Mouse (Mus musculus): ENCODE data around the gene Slc39a11. TPM values are rescaled to one million over a fixed set of nuclear protein-coding genes. Genes with fewer than 3 reads are reported as not detected.

The Slc39a11 gene
- polyA plus RNA-seq, 1 experiment from 2014 or later, result 32.3 TPM

- ATAC-seq (ENCODE audit: low FRiP score), result no peak
- H3K4me2 ChIP-seq (replicated peaks), result no peak overlapping the region
- H3K27ac ChIP-seq, result no peak overlapping the region
- H3K4me1 ChIP-seq, result no peaks in the 10 kb centered on the region
- no peak overlapping the region for H3K4me3 ChIP-seq
- H3K36me3 ChIP-seq, result no peaks in the 10 kb centered on the region
- H3K9me3 ChIP-seq (replicated peaks), result no peaks in the 10 kb centered on the region
- H3K27me3 ChIP-seq, result 0 out of 2 replicates have a peak, but pooled peaks cover 2% of the 10 kb centered on the region
- no peak overlapping the region for H3K9ac ChIP-seq
- WGBS, result 73% methylated on average over 18 of the region's 18 CpGs
Observed at GRCm38 (mm10) chr11:113208521-113209072, 441.3 kb downstream of the Slc39a11 start.

- H3K4me2 ChIP-seq (replicated peaks), result no peak overlapping the region
- H3K9me3 ChIP-seq (replicated peaks), result no peaks in the 10 kb centered on the region
- H3K4me3 ChIP-seq, result no peak overlapping the region
- no peaks in the 10 kb centered on the region for H3K36me3 ChIP-seq
- H3K4me1 ChIP-seq, result no peaks in the 10 kb centered on the region
- 88% methylated on average over 12 of the region's 14 CpGs for WGBS
- no peak overlapping the region for H3K9ac ChIP-seq
- 0 out of 2 replicates have a peak, but pooled peaks cover 2% of the 10 kb centered on the region for H3K27me3 ChIP-seq
- ATAC-seq (ENCODE audit: low FRiP score), result no peak
- no peak overlapping the region for H3K27ac ChIP-seq
Observed at GRCm38 (mm10) chr11:113207966-113208365, 441.9 kb downstream of the Slc39a11 start.

- Histone ChIP-seq H3K27ac (no peak overlapping the region), H3K9ac (no peak overlapping the region), H3K27me3 (0 out of 2 replicates have a peak, but pooled peaks cover 2% of the 10 kb centered on the region), H3K4me3 (no peak overlapping the region), H3K4me2 (replicated peaks) (no peak overlapping the region), H3K4me1 (no peaks in the 10 kb centered on the region), H3K9me3 (replicated peaks) (no peaks in the 10 kb centered on the region), H3K36me3 (no peaks in the 10 kb centered on the region)
- WGBS, result 73% methylated on average over 10 of the region's 10 CpGs
- ATAC-seq (ENCODE audit: low FRiP score), result no peak
Observed at GRCm38 (mm10) chr11:113206099-113206498, 443.8 kb downstream of the Slc39a11 start.

GRCm38 (mm10) chr11:113203008-113203407 lies 446.9 kb downstream of the Slc39a11 start:
- H3K9ac ChIP-seq, result no peak overlapping the region
- no peak overlapping the region for H3K4me2 ChIP-seq (replicated peaks)
- WGBS, result 90% methylated on average over 7 of the region's 7 CpGs
- H3K36me3 ChIP-seq, result no peaks in the 10 kb centered on the region
- no peak overlapping the region for H3K27ac ChIP-seq
- H3K9me3 ChIP-seq (replicated peaks), result no peaks in the 10 kb centered on the region
- H3K4me3 ChIP-seq, result no peak overlapping the region
- no peak for ATAC-seq (ENCODE audit: low FRiP score)
- peaks cover 30% of the 10 kb centered on the region for H3K4me1 ChIP-seq
- H3K27me3 ChIP-seq, result 0 out of 2 replicates have a peak, but pooled peaks cover 2% of the 10 kb centered on the region

GRCm38 (mm10) chr11:113201470-113201997 lies 448.3 kb downstream of the Slc39a11 start:
- Histone ChIP-seq H3K4me1 (peaks cover 41% of the 10 kb centered on the region), H3K36me3 (no peaks in the 10 kb centered on the region), H3K4me2 (replicated peaks) (peak overlapping the region; percentile 87), H3K4me3 (peak overlapping the region; percentile 81), H3K27ac (peak overlapping the region; percentile 85), H3K9ac (peak overlapping the region; percentile 95), H3K9me3 (replicated peaks) (no peaks in the 10 kb centered on the region), H3K27me3 (0 out of 2 replicates have a peak, but pooled peaks cover 2% of the 10 kb centered on the region)
- ATAC-seq (ENCODE audit: low FRiP score), result peak; percentile 90
- WGBS, result under 1% methylated on average over 42 of the region's 42 CpGs

GRCm38 (mm10) chr11:113200901-113201300 lies 449.0 kb downstream of the Slc39a11 start:
- 12% methylated on average over 15 of the region's 15 CpGs for WGBS
- Histone ChIP-seq H3K9ac (peak overlapping the region; percentile 95), H3K27me3 (0 out of 2 replicates have a peak, but pooled peaks cover 2% of the 10 kb centered on the region), H3K4me3 (peak overlapping the region; percentile 81), H3K36me3 (no peaks in the 10 kb centered on the region), H3K9me3 (replicated peaks) (no peaks in the 10 kb centered on the region), H3K4me1 (peaks cover 41% of the 10 kb centered on the region), H3K4me2 (replicated peaks) (peak overlapping the region; percentile 87), H3K27ac (peak overlapping the region; percentile 85)
- ATAC-seq (ENCODE audit: low FRiP score), result peak; percentile 14; the same call in 1 of the 2 replicates

- 79% methylated on average over 15 of the region's 15 CpGs for WGBS
- Histone ChIP-seq H3K9ac (0 out of 2 replicates have a peak overlapping the region, but pooled peaks have one; percentile 39), H3K9me3 (replicated peaks) (no peaks in the 10 kb centered on the region), H3K4me1 (peaks cover 52% of the 10 kb centered on the region), H3K36me3 (no peaks in the 10 kb centered on the region), H3K4me2 (replicated peaks) (peak overlapping the region; percentile 87), H3K27ac (no peak overlapping the region), H3K4me3 (peak overlapping the region; percentile 81), H3K27me3 (no peaks in the 10 kb centered on the region)
- ATAC-seq (ENCODE audit: low FRiP score), result no peak
Observed at GRCm38 (mm10) chr11:113198586-113198985, 451.3 kb downstream of the Slc39a11 start.

GRCm38 (mm10) chr11:113197624-113198023 lies 452.3 kb downstream of the Slc39a11 start:
- H3K4me2 ChIP-seq (replicated peaks), result 0 out of 2 replicates have a peak overlapping the region, but pooled peaks have one; percentile 87
- WGBS, result 80% methylated on average over 8 of the region's 8 CpGs
- H3K27ac ChIP-seq, result no peak overlapping the region
- no peaks in the 10 kb centered on the region for H3K9me3 ChIP-seq (replicated peaks)
- ATAC-seq (ENCODE audit: low FRiP score), result no peak
- no peaks in the 10 kb centered on the region for H3K36me3 ChIP-seq
- H3K27me3 ChIP-seq, result no peaks in the 10 kb centered on the region
- peaks cover 56% of the 10 kb centered on the region for H3K4me1 ChIP-seq
- no peak overlapping the region for H3K4me3 ChIP-seq
- H3K9ac ChIP-seq, result no peak overlapping the region

GRCm38 (mm10) chr11:113196234-113197007 lies 453.5 kb downstream of the Slc39a11 start:
- no peaks in the 10 kb centered on the region for H3K36me3 ChIP-seq
- H3K4me2 ChIP-seq (replicated peaks), result 0 out of 2 replicates have a peak overlapping the region, but pooled peaks have one; percentile 15
- H3K9me3 ChIP-seq (replicated peaks), result no peaks in the 10 kb centered on the region
- no peak overlapping the region for H3K9ac ChIP-seq
- ATAC-seq (ENCODE audit: low FRiP score), result no peak
- H3K27me3 ChIP-seq, result no peaks in the 10 kb centered on the region
- H3K4me3 ChIP-seq, result no peak overlapping the region
- 86% methylated on average over 19 of the region's 19 CpGs for WGBS
- H3K4me1 ChIP-seq, result peaks cover 65% of the 10 kb centered on the region
- H3K27ac ChIP-seq, result no peak overlapping the region; the same call in 1 of the 2 replicates

Other genes with a start within 250 kb of the Slc39a11 start
- 35.3 and 37.8 TPM in 2 replicates for gene Sstr2, start 30.7 kb downstream of the Slc39a11 start, polyA plus RNA-seq (2016; fragmentation: Nextera tagmentation; extraction: Ambion mirVana)
- 42.1 and 45.5 TPM in 2 replicates for gene Cog1, start 910 bp downstream of the Slc39a11 start, polyA plus RNA-seq (2016; fragmentation: Nextera tagmentation; extraction: Ambion mirVana)
- 49.9 and 50.4 TPM in 2 replicates for gene Fam104a, start 34.1 kb upstream of the Slc39a11 start, polyA plus RNA-seq (2016; fragmentation: Nextera tagmentation; extraction: Ambion mirVana)
- gene D11Wsu47e, start 34.3 kb upstream of the Slc39a11 start, polyA plus RNA-seq (2016; fragmentation: Nextera tagmentation; extraction: Ambion mirVana), result 23.8 and 25.9 TPM in 2 replicates
- 0.15 and 0.31 TPM in 2 replicates for gene Cpsf4l, start 59.9 kb upstream of the Slc39a11 start, polyA plus RNA-seq (2016; fragmentation: Nextera tagmentation; extraction: Ambion mirVana)
- gene Cdc42ep4, start 101.8 kb upstream of the Slc39a11 start, polyA plus RNA-seq (2016; fragmentation: Nextera tagmentation; extraction: Ambion mirVana), result 98.7 and 106 TPM in 2 replicates

All from hindbrain, embryonic 12.5 days (tissue).